Mouse (Mus musculus): ENCODE measurements around the gene Iqsec3. TPM values are rescaled to one million over a fixed set of nuclear protein-coding genes. Genes with fewer than 3 reads are reported as not detected.

Iqsec3 gene
- polyA plus RNA-seq (2012; fragmentation: generic; extraction: Trizol), result 0.09 TPM
- long read RNA-seq, experiment 1, result 0 reads
- long read RNA-seq, experiment 2, result 0 reads

DNA sequence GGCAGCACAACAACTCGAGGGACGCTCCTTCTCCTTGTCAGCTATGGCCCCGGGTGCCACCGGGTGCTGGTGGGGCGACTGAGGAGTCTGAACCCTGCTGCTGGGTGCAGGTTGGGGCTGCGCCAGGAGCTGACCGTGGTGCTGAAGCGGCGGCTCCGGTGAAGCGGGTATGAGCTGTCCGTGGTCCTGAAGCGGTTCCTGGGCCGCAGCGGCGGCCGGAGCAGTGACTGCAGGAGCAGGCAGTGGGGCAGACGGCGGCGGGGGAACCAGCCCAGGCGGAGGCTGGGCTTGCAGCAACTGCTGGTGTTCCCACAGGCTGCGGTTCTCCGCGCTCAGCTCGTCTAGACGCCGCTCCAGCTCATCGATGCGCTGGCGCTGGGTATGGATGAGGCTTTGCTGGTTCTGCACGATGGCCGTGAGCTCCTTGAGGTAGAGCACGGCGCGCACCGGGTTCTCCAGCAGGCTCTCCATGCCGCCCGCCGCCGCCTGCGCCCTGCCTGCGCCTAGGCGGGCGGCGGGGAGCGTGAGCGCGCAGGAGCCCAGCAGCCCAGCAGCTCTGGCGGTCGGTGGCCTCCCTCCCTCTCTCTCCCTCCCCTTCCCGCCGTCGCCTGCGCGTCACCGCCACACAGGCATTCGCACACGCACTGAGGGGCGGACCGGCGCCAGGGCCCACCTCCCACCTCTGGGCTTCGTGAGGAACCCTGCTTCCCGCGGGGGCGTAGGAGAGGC lies at the start of gene Iqsec3:
Iqsec3 (minus strand) TSS at position 586 of the 729 bp plus-strand sequence.
- H3K79me2 ChIP-seq (ENCODE audit: control insufficient read depth, insufficient read depth), result no peaks in the 10 kb centered on the region
- no peak within 1 kb of the TSS for H3ac ChIP-seq (ENCODE audit: control insufficient read depth, insufficient read length, low read depth)
- TF ChIP-seq CTCF (IDR thresholded peaks at IDR 0.05; ENCODE audit: control insufficient read depth, insufficient read depth, insufficient read length), result no peak
- no peak for TF ChIP-seq MAX (IDR thresholded peaks at IDR 0.05)
- TF ChIP-seq FOSL1 (IDR thresholded peaks at IDR 0.05; ENCODE audit: insufficient read depth, low read length, poor library complexity, severe bottlenecking), result no peak
- no peak for TF ChIP-seq USF1 (IDR thresholded peaks at IDR 0.05; ENCODE audit: low read depth)
- no peak for TF ChIP-seq MYOG (IDR thresholded peaks at IDR 0.05; ENCODE audit: control insufficient read depth, extremely low read depth, insufficient read length)
- no peak for TF ChIP-seq MYOD1 (IDR thresholded peaks at IDR 0.05; ENCODE audit: control insufficient read depth, insufficient read length, low read depth)
- no peak for TF ChIP-seq CEBPB (IDR thresholded peaks at IDR 0.05; ENCODE audit: low read depth)
- H3K79me3 ChIP-seq (ENCODE audit: low read depth), result no peaks in the 10 kb centered on the region
- H3K36me3 ChIP-seq (ENCODE audit: control insufficient read depth, insufficient read depth), result no peaks in the 10 kb centered on the region
- H3K4me3 ChIP-seq (ENCODE audit: insufficient read depth, poor library complexity, severe bottlenecking), result no peak within 1 kb of the TSS
- H3K27me3 ChIP-seq (ENCODE audit: control insufficient read depth, insufficient read depth, insufficient read length), result no peaks in the 10 kb centered on the region

DNA sequence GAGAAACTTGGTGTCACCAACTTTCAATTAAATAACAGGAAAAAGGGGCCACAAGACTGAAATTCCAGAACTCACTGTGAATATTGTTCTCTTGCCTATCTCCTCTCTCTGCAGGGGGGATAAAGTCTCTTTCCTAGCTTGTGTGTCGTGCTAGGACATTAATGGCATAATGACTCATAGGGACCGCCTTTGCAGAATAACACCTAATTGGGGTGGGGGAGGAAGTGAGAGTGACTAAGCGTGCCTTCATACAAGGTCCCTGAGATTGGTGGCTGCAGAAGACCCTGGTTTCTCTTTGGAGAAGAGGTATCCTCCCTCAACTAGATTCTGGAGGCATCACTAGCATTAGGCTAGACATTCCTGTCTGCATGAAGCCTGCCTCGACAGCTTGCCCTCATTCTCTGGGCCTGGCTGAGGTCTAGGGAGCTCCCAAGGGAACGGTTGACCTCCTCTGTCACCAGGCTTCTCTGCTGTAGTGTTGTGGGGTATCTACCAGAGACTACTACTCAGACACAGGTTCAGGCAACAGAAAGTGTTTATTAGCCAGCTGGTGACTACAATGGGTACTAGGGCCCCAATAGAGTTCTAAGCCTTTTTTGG lies 48.7 kb upstream of the Iqsec3 start:
- H3K36me3 ChIP-seq (ENCODE audit: control insufficient read depth, insufficient read depth), result no peaks in the 10 kb centered on the region
- H3K4me3 ChIP-seq (ENCODE audit: insufficient read depth, poor library complexity, severe bottlenecking), result no peak overlapping the region
- no peak for TF ChIP-seq CTCF (IDR thresholded peaks at IDR 0.05; ENCODE audit: control insufficient read depth, insufficient read depth, insufficient read length)
- no peaks in the 10 kb centered on the region for H3K79me2 ChIP-seq (ENCODE audit: control insufficient read depth, insufficient read depth)
- H3K79me3 ChIP-seq (ENCODE audit: low read depth), result no peaks in the 10 kb centered on the region
- no peaks in the 10 kb centered on the region for H3K27me3 ChIP-seq (ENCODE audit: control insufficient read depth, insufficient read depth, insufficient read length)
- H3ac ChIP-seq (ENCODE audit: control insufficient read depth, insufficient read length, low read depth), result no peak overlapping the region

DNA sequence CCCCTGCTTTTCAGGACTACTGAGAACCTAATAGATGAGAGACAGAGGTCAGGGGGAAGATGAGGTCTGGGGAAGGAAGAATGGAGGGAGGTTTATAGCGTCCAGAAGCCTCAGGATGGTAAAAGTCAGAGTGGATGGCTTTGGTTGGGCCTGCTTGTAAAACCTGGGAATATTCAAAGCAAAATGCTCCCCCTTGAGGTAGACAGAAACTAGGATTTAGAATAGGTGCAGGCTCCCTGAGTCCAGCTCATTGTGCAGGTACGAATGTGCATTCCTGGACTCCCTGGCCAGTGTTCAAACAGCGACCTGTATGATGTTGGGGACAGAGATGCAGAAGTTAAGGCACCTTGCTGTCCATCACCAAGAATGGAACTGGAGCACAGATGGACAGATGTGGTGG lies 47.6 kb upstream of the Iqsec3 start:
- Histone ChIP-seq H3K79me3 (ENCODE audit: low read depth) (no peaks in the 10 kb centered on the region), H3ac (ENCODE audit: control insufficient read depth, insufficient read length, low read depth) (no peak overlapping the region), H3K4me3 (ENCODE audit: insufficient read depth, poor library complexity, severe bottlenecking) (no peak overlapping the region), H3K27me3 (ENCODE audit: control insufficient read depth, insufficient read depth, insufficient read length) (no peaks in the 10 kb centered on the region), H3K79me2 (ENCODE audit: control insufficient read depth, insufficient read depth) (no peaks in the 10 kb centered on the region), H3K36me3 (ENCODE audit: control insufficient read depth, insufficient read depth) (no peaks in the 10 kb centered on the region)
- TF ChIP-seq CEBPB (IDR thresholded peaks at IDR 0.05; ENCODE audit: low read depth) (no peak), MYOG (IDR thresholded peaks at IDR 0.05; ENCODE audit: control insufficient read depth, extremely low read depth, insufficient read length) (no peak), FOSL1 (IDR thresholded peaks at IDR 0.05; ENCODE audit: insufficient read depth, low read length, poor library complexity, severe bottlenecking) (no peak)

DNA sequence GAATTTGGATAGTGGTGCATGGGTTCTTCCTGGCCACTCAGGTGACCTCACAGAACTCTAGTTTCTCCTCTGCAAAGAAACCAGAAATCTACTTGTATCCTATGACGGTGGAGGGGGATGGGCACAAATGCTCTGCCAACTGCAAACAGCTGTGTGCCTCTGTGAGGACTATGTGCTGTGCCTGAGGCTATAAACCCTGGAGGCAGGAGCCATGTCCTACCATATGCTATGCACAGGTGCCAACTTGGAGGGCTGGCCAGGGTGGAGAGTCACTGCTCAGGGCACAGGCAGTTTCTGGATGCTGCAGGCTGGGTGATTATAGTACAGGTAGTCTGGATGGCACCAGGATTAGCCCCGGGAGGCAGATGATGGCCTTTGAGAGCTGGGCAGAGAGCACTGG lies 46.4 kb upstream of the Iqsec3 start:
- Histone ChIP-seq H3K79me2 (ENCODE audit: control insufficient read depth, insufficient read depth) (no peaks in the 10 kb centered on the region), H3K4me3 (ENCODE audit: insufficient read depth, poor library complexity, severe bottlenecking) (no peak overlapping the region), H3K27me3 (ENCODE audit: control insufficient read depth, insufficient read depth, insufficient read length) (no peaks in the 10 kb centered on the region), H3K36me3 (ENCODE audit: control insufficient read depth, insufficient read depth) (no peaks in the 10 kb centered on the region), H3ac (ENCODE audit: control insufficient read depth, insufficient read length, low read depth) (no peak overlapping the region), H3K79me3 (ENCODE audit: low read depth) (no peaks in the 10 kb centered on the region)
- no peak for TF ChIP-seq MYOG (IDR thresholded peaks at IDR 0.05; ENCODE audit: control insufficient read depth, extremely low read depth, insufficient read length)
- TF ChIP-seq FOSL1 (IDR thresholded peaks at IDR 0.05; ENCODE audit: insufficient read depth, low read length, poor library complexity, severe bottlenecking), result no peak
- TF ChIP-seq CTCF (IDR thresholded peaks at IDR 0.05; ENCODE audit: control insufficient read depth, insufficient read depth, insufficient read length), result no peak
- no peak for TF ChIP-seq CEBPB (IDR thresholded peaks at IDR 0.05; ENCODE audit: low read depth)
- TF ChIP-seq MAX (IDR thresholded peaks at IDR 0.05), result no peak
- no peak for TF ChIP-seq MYOD1 (IDR thresholded peaks at IDR 0.05; ENCODE audit: control insufficient read depth, insufficient read length, low read depth)
- no peak for TF ChIP-seq USF1 (IDR thresholded peaks at IDR 0.05; ENCODE audit: low read depth)

DNA sequence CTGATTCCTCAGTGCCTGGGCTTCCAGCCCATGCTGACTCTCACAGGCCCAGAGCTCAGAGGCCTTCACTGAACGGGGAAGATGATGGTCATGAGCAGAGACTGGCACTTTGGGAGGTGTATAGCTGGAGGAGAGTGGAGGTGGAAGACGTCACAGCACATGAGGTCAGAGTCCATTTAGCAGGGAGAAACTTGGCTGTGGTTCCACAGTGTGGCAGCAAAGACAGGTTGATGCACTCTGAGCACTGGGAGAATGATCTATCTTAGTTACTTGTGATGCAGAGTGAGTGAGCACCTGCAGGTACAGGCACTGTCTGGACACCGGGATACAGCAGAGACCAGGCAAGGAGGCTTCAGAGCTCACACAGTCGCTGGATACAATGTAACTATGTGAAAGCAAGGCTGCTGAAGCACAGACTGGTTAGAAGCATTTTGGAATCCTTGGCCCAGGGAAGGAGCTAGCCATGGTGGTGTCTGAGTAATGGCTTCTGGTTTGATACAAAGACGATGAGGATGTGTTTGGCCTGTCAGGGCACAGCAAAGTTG lies 45.9 kb upstream of the Iqsec3 start:
- H3ac ChIP-seq (ENCODE audit: control insufficient read depth, insufficient read length, low read depth), result no peak overlapping the region
- H3K27me3 ChIP-seq (ENCODE audit: control insufficient read depth, insufficient read depth, insufficient read length), result no peaks in the 10 kb centered on the region
- no peaks in the 10 kb centered on the region for H3K79me3 ChIP-seq (ENCODE audit: low read depth)
- H3K4me3 ChIP-seq (ENCODE audit: insufficient read depth, poor library complexity, severe bottlenecking), result no peak overlapping the region
- no peaks in the 10 kb centered on the region for H3K79me2 ChIP-seq (ENCODE audit: control insufficient read depth, insufficient read depth)
- TF ChIP-seq CTCF (IDR thresholded peaks at IDR 0.05; ENCODE audit: control insufficient read depth, insufficient read depth, insufficient read length), result no peak
- no peaks in the 10 kb centered on the region for H3K36me3 ChIP-seq (ENCODE audit: control insufficient read depth, insufficient read depth)

DNA sequence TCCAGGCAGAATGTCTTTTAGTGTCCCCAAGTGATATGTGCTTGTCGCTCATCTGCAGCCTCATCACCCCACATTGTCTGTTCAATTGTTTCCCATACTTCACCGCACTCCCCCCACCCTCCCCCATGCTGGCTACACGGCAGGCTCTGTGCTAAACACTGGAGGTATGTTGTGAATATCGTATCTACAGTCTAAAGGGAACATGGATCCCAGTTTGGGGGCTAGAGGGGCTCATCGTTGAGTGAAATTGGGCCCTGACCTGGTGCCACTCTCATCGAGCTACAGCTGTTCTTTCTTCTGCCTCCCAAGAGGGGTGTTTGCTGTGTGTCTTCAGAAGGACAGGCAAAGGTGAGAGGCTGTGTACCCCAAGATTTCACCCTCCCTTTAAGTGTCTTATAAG lies 44.2 kb upstream of the Iqsec3 start:
- Histone ChIP-seq H3K79me3 (ENCODE audit: low read depth) (no peaks in the 10 kb centered on the region), H3K4me3 (ENCODE audit: insufficient read depth, poor library complexity, severe bottlenecking) (no peak overlapping the region), H3K27me3 (ENCODE audit: control insufficient read depth, insufficient read depth, insufficient read length) (no peaks in the 10 kb centered on the region), H3K36me3 (ENCODE audit: control insufficient read depth, insufficient read depth) (no peaks in the 10 kb centered on the region), H3ac (ENCODE audit: control insufficient read depth, insufficient read length, low read depth) (no peak overlapping the region), H3K79me2 (ENCODE audit: control insufficient read depth, insufficient read depth) (no peaks in the 10 kb centered on the region)
- no peak for TF ChIP-seq FOSL1 (IDR thresholded peaks at IDR 0.05; ENCODE audit: insufficient read depth, low read length, poor library complexity, severe bottlenecking)
- TF ChIP-seq CTCF (IDR thresholded peaks at IDR 0.05; ENCODE audit: control insufficient read depth, insufficient read depth, insufficient read length), result no peak
- no peak for TF ChIP-seq MYOG (IDR thresholded peaks at IDR 0.05; ENCODE audit: control insufficient read depth, extremely low read depth, insufficient read length)
- no peak for TF ChIP-seq MAX (IDR thresholded peaks at IDR 0.05)
- no peak for TF ChIP-seq CEBPB (IDR thresholded peaks at IDR 0.05; ENCODE audit: low read depth)
- TF ChIP-seq MYOD1 (IDR thresholded peaks at IDR 0.05; ENCODE audit: control insufficient read depth, insufficient read length, low read depth), result no peak

Measured in C2C12 (cell line).